Mouse (Mus musculus) stomach, embryonic 15.5 days (tissue): ENCODE data around the gene Snai3. TPM values are rescaled to one million over a fixed set of nuclear protein-coding genes. Genes with fewer than 3 reads are reported as not detected.

Experiments
- ATAC-seq: fragments of 200-750 bp; cut with Nextera tagmentation; 2 replicates; pipeline ENCODE4 v1.8.0; 2017; ENCODE audit warnings: low read depth, moderate number of reproducible peaks, moderate TSS enrichment; ENCODE audit not compliant: insufficient read depth, low FRiP score
- H3K27ac ChIP-seq: fragments of 300-500 bp; sonication (generic); 2 replicates; pipeline ENCODE4 v1.5.1; 2015; ENCODE audit warnings: mild to moderate bottlenecking, inconsistent platforms
- H3K27me3 ChIP-seq: fragments of 300-500 bp; sonication (generic); replicated peaks from 2 replicates; pipeline ENCODE4 v1.6.1; 2015; ENCODE audit warnings: inconsistent platforms
- H3K36me3 ChIP-seq: fragments of 300-500 bp; sonication (generic); 2 replicates; pipeline ENCODE4 v1.6.1; 2015; ENCODE audit warnings: inconsistent platforms
- H3K4me1 ChIP-seq: fragments of 300-500 bp; sonication (generic); 2 replicates; pipeline ENCODE4 v1.6.1; 2015; ENCODE audit warnings: inconsistent platforms
- H3K4me2 ChIP-seq: fragments of 300-500 bp; sonication (generic); 2 replicates; pipeline ENCODE4 v1.6.1; 2015; ENCODE audit warnings: mild to moderate bottlenecking, inconsistent platforms
- H3K4me3 ChIP-seq: fragments of 300-500 bp; sonication (generic); replicated peaks from 2 replicates; pipeline ENCODE4 v1.5.1; 2015; ENCODE audit warnings: inconsistent platforms
- H3K9ac ChIP-seq: fragments of 300-500 bp; sonication (generic); 2 replicates; pipeline ENCODE4 v1.6.1; 2015; ENCODE audit warnings: inconsistent platforms
- H3K9me3 ChIP-seq: fragments of 300-500 bp; sonication (generic); 2 replicates; pipeline ENCODE4 v1.6.1; 2016; ENCODE audit warnings: inconsistent platforms
- WGBS: fragments of 180-500 bp; shearing (Covaris S2); methylation state at CpG from one replicate; pipeline ENCODE4 v1.1.7; 2015; 5-methylcytosine and 5-hydroxymethylcytosine counted together
- polyA plus RNA-seq: library from polyadenylated mRNA; unstranded; fragments of >200 nt; fragmentation: Nextera tagmentation; extraction: Ambion mirVana; gene quantifications from 2 replicates; pipeline ENCODE4 v1.2.1, GENCODE M21; 2015

Gene Snai3
- polyA plus RNA-seq, 1 experiment from 2014 or later, result 0.31 TPM

- peaks cover 12% of the 10 kb centered on the region for H3K36me3 ChIP-seq
- 81% methylated on average over 5 of the region's 5 CpGs for WGBS
Observed at GRCm38 (mm10) chr8:122470691-122471090, 10.2 kb upstream of the Snai3 start.

GRCm38 (mm10) chr8:122469965-122470364 lies 9.4 kb upstream of the Snai3 start:
- no peak for ATAC-seq
- Histone ChIP-seq H3K36me3 (peaks cover 12% of the 10 kb centered on the region), H3K4me2 (no peak overlapping the region), H3K4me3 (no peak overlapping the region), H3K9me3 (no peaks in the 10 kb centered on the region), H3K27ac (no peak overlapping the region), H3K9ac (no peak overlapping the region), H3K4me1 (peaks cover 12% of the 10 kb centered on the region), H3K27me3 (no peaks in the 10 kb centered on the region)
- WGBS, result 84% methylated on average over 10 of the region's 10 CpGs

More at GRCm38 (mm10) chr8:122470691-122471090, 10.2 kb upstream of the Snai3 start:
- H3K27ac ChIP-seq, result no peak overlapping the region
- H3K9ac ChIP-seq, result no peak overlapping the region
- peaks cover 15% of the 10 kb centered on the region for H3K4me1 ChIP-seq
- no peak for ATAC-seq
- H3K9me3 ChIP-seq, result no peaks in the 10 kb centered on the region
- H3K4me3 ChIP-seq, result no peak overlapping the region
- H3K27me3 ChIP-seq, result no peaks in the 10 kb centered on the region
- no peak overlapping the region for H3K4me2 ChIP-seq

- Histone ChIP-seq H3K4me2 (no peak overlapping the region), H3K9me3 (no peaks in the 10 kb centered on the region), H3K4me1 (0 out of 2 replicates have a peak, but pooled peaks cover 6% of the 10 kb centered on the region), H3K36me3 (peaks cover 12% of the 10 kb centered on the region), H3K9ac (no peak overlapping the region), H3K27ac (no peak overlapping the region), H3K4me3 (no peak overlapping the region), H3K27me3 (no peaks in the 10 kb centered on the region)
- no peak for ATAC-seq
- WGBS, result 76% methylated on average over 6 of the region's 6 CpGs
Observed at GRCm38 (mm10) chr8:122469407-122469806, 8.9 kb upstream of the Snai3 start.

GRCm38 (mm10) chr8:122467816-122468215 lies 7.3 kb upstream of the Snai3 start:
- Histone ChIP-seq H3K4me2 (no peak overlapping the region), H3K9me3 (no peaks in the 10 kb centered on the region), H3K36me3 (peaks cover 12% of the 10 kb centered on the region), H3K27me3 (no peaks in the 10 kb centered on the region), H3K9ac (no peak overlapping the region), H3K4me3 (no peak overlapping the region), H3K4me1 (peaks cover 4% of the 10 kb centered on the region; the same call in 1 of the 2 replicates), H3K27ac (no peak overlapping the region)
- 92% methylated on average over 13 of the region's 13 CpGs for WGBS
- no peak for ATAC-seq

GRCm38 (mm10) chr8:122464985-122465384 lies 4.5 kb upstream of the Snai3 start:
- Histone ChIP-seq H3K27ac (no peak overlapping the region), H3K4me3 (no peak overlapping the region), H3K27me3 (peaks cover 15% of the 10 kb centered on the region), H3K36me3 (peaks cover 11% of the 10 kb centered on the region), H3K4me1 (peaks cover 21% of the 10 kb centered on the region), H3K9me3 (no peaks in the 10 kb centered on the region), H3K9ac (no peak overlapping the region), H3K4me2 (no peak overlapping the region)
- WGBS, result 63% methylated on average over 7 of the region's 7 CpGs
- ATAC-seq, result no peak

GRCm38 (mm10) chr8:122463651-122464640 lies 3.4 kb upstream of the Snai3 start:
- 36% methylated on average over 12 of the region's 12 CpGs for WGBS
- ATAC-seq, result no peak
- H3K27ac ChIP-seq, result no peak overlapping the region

GRCm38 (mm10) chr8:122462510-122462909 lies 2.0 kb upstream of the Snai3 start:
- 71% methylated on average over 8 of the region's 8 CpGs for WGBS

More at GRCm38 (mm10) chr8:122463651-122464640, 3.4 kb upstream of the Snai3 start:
- Histone ChIP-seq H3K4me3 (no peak overlapping the region), H3K4me1 (peaks cover 23% of the 10 kb centered on the region), H3K9ac (no peak overlapping the region), H3K9me3 (no peaks in the 10 kb centered on the region), H3K27me3 (peaks cover 23% of the 10 kb centered on the region), H3K4me2 (no peak overlapping the region), H3K36me3 (peaks cover 6% of the 10 kb centered on the region)

GRCm38 (mm10) chr8:122461473-122462148 lies 1.1 kb upstream of the Snai3 start:
- ATAC-seq, result no peak
- peaks cover 27% of the 10 kb centered on the region for H3K27me3 ChIP-seq
- no peak overlapping the region for H3K4me2 ChIP-seq

More at GRCm38 (mm10) chr8:122462510-122462909, 2.0 kb upstream of the Snai3 start:
- Histone ChIP-seq H3K4me2 (no peak overlapping the region), H3K27ac (no peak overlapping the region), H3K9me3 (no peaks in the 10 kb centered on the region), H3K27me3 (peaks cover 27% of the 10 kb centered on the region), H3K36me3 (peaks cover 6% of the 10 kb centered on the region), H3K9ac (no peak overlapping the region), H3K4me1 (peaks cover 23% of the 10 kb centered on the region), H3K4me3 (no peak overlapping the region)
- no peak for ATAC-seq

GRCm38 (mm10) chr8:122459990-122460389 lies 543 bp downstream of the Snai3 start:
- Histone ChIP-seq H3K27ac (no peak overlapping the region), H3K4me2 (peak overlapping the region; percentile 80), H3K9ac (peak overlapping the region; percentile 25; the same call in 1 of the 2 replicates), H3K4me3 (peak overlapping the region; percentile 33), H3K4me1 (peaks cover 23% of the 10 kb centered on the region), H3K9me3 (no peaks in the 10 kb centered on the region), H3K36me3 (no peaks in the 10 kb centered on the region), H3K27me3 (peaks cover 27% of the 10 kb centered on the region)
- 23% methylated on average over 7 of the region's 7 CpGs for WGBS
- ATAC-seq, result no peak

More at GRCm38 (mm10) chr8:122461473-122462148, 1.1 kb upstream of the Snai3 start:
- WGBS, result 60% methylated on average over 11 of the region's 11 CpGs
- Histone ChIP-seq H3K27ac (no peak overlapping the region), H3K9ac (no peak overlapping the region), H3K9me3 (no peaks in the 10 kb centered on the region), H3K36me3 (peaks cover 1% of the 10 kb centered on the region), H3K4me1 (peaks cover 23% of the 10 kb centered on the region), H3K4me3 (no peak overlapping the region)

- H3K36me3 ChIP-seq, result no peaks in the 10 kb centered on the region
- H3K27me3 ChIP-seq, result peaks cover 27% of the 10 kb centered on the region
- no peaks in the 10 kb centered on the region for H3K9me3 ChIP-seq
- no peak overlapping the region for H3K27ac ChIP-seq
- ATAC-seq, result no peak
- H3K4me3 ChIP-seq, result no peak overlapping the region
- peak overlapping the region; percentile 80; the same call in 1 of the 2 replicates for H3K4me2 ChIP-seq
- 65% methylated on average over 6 of the region's 6 CpGs for WGBS
- peaks cover 23% of the 10 kb centered on the region for H3K4me1 ChIP-seq
- H3K9ac ChIP-seq, result no peak overlapping the region
Observed at GRCm38 (mm10) chr8:122459218-122459900, 1.2 kb downstream of the Snai3 start.

- Histone ChIP-seq H3K4me3 (no peak overlapping the region), H3K36me3 (no peaks in the 10 kb centered on the region), H3K27me3 (peaks cover 24% of the 10 kb centered on the region), H3K4me1 (peaks cover 19% of the 10 kb centered on the region), H3K9ac (no peak overlapping the region), H3K4me2 (no peak overlapping the region), H3K9me3 (no peaks in the 10 kb centered on the region), H3K27ac (no peak overlapping the region)
- WGBS, result 70% methylated on average over 11 of the region's 11 CpGs
- ATAC-seq, result no peak
Observed at GRCm38 (mm10) chr8:122457171-122457570, 3.4 kb downstream of the Snai3 start.
